Mouse (Mus musculus) hindbrain, embryonic 16.5 days (tissue): ENCODE data around the gene Banf2. TPM values are rescaled to one million over a fixed set of nuclear protein-coding genes. Genes with fewer than 3 reads are reported as not detected.

Experiments used
- polyA plus RNA-seq: library from polyadenylated mRNA; unstranded; fragments of >200 nt; fragmentation: Nextera tagmentation; extraction: Ambion mirVana; gene quantifications from 2 replicates; pipeline ENCODE4 v1.2.1, GENCODE M21; 2015

Banf2 gene
- polyA plus RNA-seq, 1 experiment from 2014 or later, result not detected

Other genes with a start within 250 kb of the Banf2 start
- gene Bfsp1, start 169.9 kb upstream of the Banf2 start, polyA plus RNA-seq, result 0.85 and 2.0 TPM in 2 replicates
- 431 and 440 TPM in 2 replicates for gene Dstn, start 117.7 kb upstream of the Banf2 start, polyA plus RNA-seq
- 29.2 and 32.8 TPM in 2 replicates for gene Rrbp1, start 21.8 kb upstream of the Banf2 start, polyA plus RNA-seq
- 12.4 and 14.9 TPM in 2 replicates for gene Mgme1, start 237.6 kb downstream of the Banf2 start, polyA plus RNA-seq
- gene Snx5, start 237.8 kb downstream of the Banf2 start, polyA plus RNA-seq, result 68.0 and 72.8 TPM in 2 replicates